Mouse (Mus musculus) myocyte (in vitro differentiated cells): ENCODE measurements around the gene Apoa5.

Experiments used
- MAX ChIP-seq: IDR thresholded peaks from one replicate; pipeline ENCODE4 v1.6.1; 2011; ENCODE audit warnings: low read depth, mild to moderate bottlenecking, control low read depth
- MYOD1 ChIP-seq, 3 experiments: IDR thresholded peaks; one replicate each; pipeline ENCODE4 v1.6.1; 2011; ENCODE audit warnings: control low read depth in 2 of 3, low read depth in 2 of 3, mild to moderate bottlenecking in 2 of 3, moderate library complexity in 1 of 3; ENCODE audit not compliant: insufficient read length in 2 of 3, control insufficient read depth in 1 of 3
- MYOG ChIP-seq, 3 experiments: IDR thresholded peaks; one replicate each; pipeline ENCODE4 v1.6.1; 2011; ENCODE audit warnings: control low read depth in 2 of 3, low read depth in 2 of 3, mild to moderate bottlenecking in 2 of 3; ENCODE audit not compliant: insufficient read length in 2 of 3, control insufficient read depth in 1 of 3, insufficient read depth in 1 of 3
- POLR2A ChIP-seq: IDR thresholded peaks from one replicate; pipeline ENCODE4 v1.6.1; 2011; ENCODE audit warnings: low read depth, mild to moderate bottlenecking, control low read depth, moderate library complexity; ENCODE audit not compliant: insufficient read length
- POLR2AphosphoS2 ChIP-seq: IDR thresholded peaks from one replicate; pipeline ENCODE4 v1.6.1; 2011; ENCODE audit warnings: low read depth, control low read depth; ENCODE audit not compliant: insufficient read length
- REST ChIP-seq: IDR thresholded peaks from one replicate; pipeline ENCODE4 v1.6.1; 2011; ENCODE audit warnings: mild to moderate bottlenecking, control low read depth, moderate library complexity; ENCODE audit not compliant: insufficient read depth, insufficient read length
- USF1 ChIP-seq: IDR thresholded peaks from one replicate; pipeline ENCODE4 v1.6.1; 2011; ENCODE audit warnings: low read depth, mild to moderate bottlenecking, control low read depth, moderate library complexity

- TF ChIP-seq USF1, result no peak
- TF ChIP-seq REST, result no peak
- no peak for TF ChIP-seq MAX
- TF ChIP-seq POLR2AphosphoS2, result no peak
- TF ChIP-seq POLR2A, result no peak
- TF ChIP-seq MYOD1 (IDR thresholded peaks at IDR 0.05; ENCODE audit: control insufficient read depth in 1 of 3, insufficient read length in 2 of 3, low read depth in 2 of 3), result no peak
- TF ChIP-seq MYOG (IDR thresholded peaks at IDR 0.05; ENCODE audit: control insufficient read depth in 1 of 3, insufficient read depth in 1 of 3, insufficient read length in 2 of 3, low read depth in 2 of 3), result no peak
These were observed 29.9 kb downstream of the Apoa5 start for GRCm38 (mm10) chr9:46298381-46298780.
